Mouse (Mus musculus): ENCODE measurements around the gene Srsf10. TPM values are rescaled to one million over a fixed set of nuclear protein-coding genes. Genes with fewer than 3 reads are reported as not detected.

Srsf10 gene
- polyA plus RNA-seq, 1 experiment = 72.8 TPM

DNA sequence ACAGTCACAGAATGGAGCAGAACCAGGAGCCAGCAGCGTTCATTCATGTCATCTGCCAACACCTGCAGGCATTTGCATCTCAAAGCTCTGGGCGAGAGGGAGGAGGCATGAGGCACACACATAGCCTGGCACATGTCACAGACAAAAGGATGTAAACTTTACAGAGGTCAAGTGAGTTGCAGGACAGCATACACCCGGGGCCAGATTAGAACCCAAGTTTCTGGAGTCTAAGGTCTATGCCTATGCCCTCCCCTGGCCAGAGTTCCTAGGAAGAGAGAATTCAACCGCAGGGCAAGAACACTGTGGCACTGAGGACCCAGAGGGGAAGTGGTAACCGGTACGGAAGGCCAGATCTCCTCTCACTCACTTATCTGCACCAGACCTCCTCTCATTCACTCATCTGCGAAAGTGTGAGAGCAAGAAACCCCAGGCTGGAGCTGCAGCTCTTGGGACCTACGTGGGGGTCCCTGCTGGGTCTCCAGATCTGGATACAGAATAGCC is 39.6 kb downstream of the Srsf10 start, which contains the start of gene Cnr2:
Gene Cnr2, plus strand, starts transcription at position 324 of the 501 bp plus-strand sequence.
- H3K27ac ChIP-seq (ENCODE audit: control insufficient read depth, insufficient read depth, low read depth, low read length) = no peak within 1 kb of the TSS
- no peaks in the 10 kb centered on the region for H3K36me3 ChIP-seq (ENCODE audit: control insufficient read depth, insufficient read depth, low read length)
- no peak within 1 kb of the TSS for H3K4me3 ChIP-seq (ENCODE audit: control insufficient read depth, low read depth, low read length)
- peaks cover 4% of the 10 kb centered on the region for H3K4me1 ChIP-seq (ENCODE audit: control insufficient read depth, insufficient read depth, low read length)
- TF ChIP-seq POLR2A (IDR thresholded peaks at IDR 0.05; ENCODE audit: control insufficient read depth, low read depth, low read length) (no peak), CTCF (IDR thresholded peaks at IDR 0.05; ENCODE audit: control insufficient read depth, insufficient read depth, insufficient replicate concordance, low read depth, low read length) (no peak)
- no peaks in the 10 kb centered on the region for H3K27me3 ChIP-seq (ENCODE audit: control insufficient read depth, insufficient read depth, low read length)

DNA sequence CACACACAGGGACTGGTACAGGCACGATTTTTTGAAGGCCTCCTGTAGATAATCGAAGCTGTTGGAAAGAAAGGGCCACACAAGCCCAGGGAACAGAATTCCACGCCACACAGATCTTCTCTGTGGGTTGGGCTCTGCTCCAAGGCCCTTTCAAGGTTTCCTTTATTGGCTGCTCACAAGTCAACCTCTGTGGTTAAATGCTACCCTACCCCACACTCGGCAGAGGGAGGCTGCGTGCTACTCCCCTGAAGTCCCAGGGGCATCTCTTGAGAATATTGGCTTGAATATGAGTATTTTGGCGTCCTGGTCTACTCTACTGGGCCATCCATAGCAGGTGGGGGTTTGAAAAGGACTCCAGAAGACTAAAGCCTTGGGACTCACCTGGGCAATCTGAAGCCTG is 40.6 kb downstream of the Srsf10 start:
- no peaks in the 10 kb centered on the region for H3K27me3 ChIP-seq (ENCODE audit: control insufficient read depth, insufficient read depth, low read length)
- H3K36me3 ChIP-seq (ENCODE audit: control insufficient read depth, insufficient read depth, low read length) = no peaks in the 10 kb centered on the region
- peaks cover 4% of the 10 kb centered on the region for H3K4me1 ChIP-seq (ENCODE audit: control insufficient read depth, insufficient read depth, low read length)
- no peak overlapping the region for H3K27ac ChIP-seq (ENCODE audit: control insufficient read depth, insufficient read depth, low read depth, low read length)
- no peak overlapping the region for H3K4me3 ChIP-seq (ENCODE audit: control insufficient read depth, low read depth, low read length)
- TF ChIP-seq CTCF (IDR thresholded peaks at IDR 0.05; ENCODE audit: control insufficient read depth, insufficient read depth, insufficient replicate concordance, low read depth, low read length) (no peak), POLR2A (IDR thresholded peaks at IDR 0.05; ENCODE audit: control insufficient read depth, low read depth, low read length) (no peak)

DNA sequence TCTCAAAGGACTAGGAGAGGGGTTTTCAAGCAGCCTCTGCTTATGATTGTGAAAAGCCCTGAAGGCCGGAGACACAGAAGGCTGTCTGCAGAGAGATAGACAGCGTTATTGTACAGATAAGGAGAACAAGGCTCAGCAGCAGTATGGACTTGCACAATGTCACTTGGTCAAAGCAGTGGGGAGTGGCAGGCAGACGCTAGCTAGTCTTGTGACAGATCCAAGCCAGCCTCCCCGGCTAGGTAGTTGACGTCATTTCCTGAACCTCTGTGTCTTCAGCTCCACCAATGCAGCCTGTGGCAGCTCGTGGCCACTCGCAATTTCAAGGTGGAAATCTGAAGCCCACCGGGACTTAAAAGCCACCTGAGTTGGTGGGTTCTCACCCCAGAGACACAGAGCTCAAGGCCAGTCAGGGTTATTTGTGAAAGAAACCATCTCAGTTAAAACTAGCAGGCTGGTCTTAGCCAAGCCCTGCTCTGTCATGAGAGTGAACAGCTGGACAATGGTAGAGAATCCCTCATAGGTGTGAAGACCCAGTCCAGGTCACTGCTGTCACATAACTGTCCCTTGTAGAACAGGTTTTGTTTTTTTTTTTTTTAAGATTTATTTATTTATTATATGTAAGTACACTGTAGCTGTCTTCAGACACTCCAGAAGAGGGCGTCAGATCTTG is 43.0 kb downstream of the Srsf10 start:
- no peaks in the 10 kb centered on the region for H3K36me3 ChIP-seq (ENCODE audit: control insufficient read depth, insufficient read depth, low read length)
- H3K27ac ChIP-seq (ENCODE audit: control insufficient read depth, insufficient read depth, low read depth, low read length) = no peak overlapping the region
- TF ChIP-seq POLR2A (IDR thresholded peaks at IDR 0.05; ENCODE audit: control insufficient read depth, low read depth, low read length) (0 out of 2 replicates have a peak, but pooled peaks have one; percentile 12), CTCF (IDR thresholded peaks at IDR 0.05; ENCODE audit: control insufficient read depth, insufficient read depth, insufficient replicate concordance, low read depth, low read length) (no peak)
- peaks cover 4% of the 10 kb centered on the region for H3K4me1 ChIP-seq (ENCODE audit: control insufficient read depth, insufficient read depth, low read length)
- H3K27me3 ChIP-seq (ENCODE audit: control insufficient read depth, insufficient read depth, low read length) = no peaks in the 10 kb centered on the region
- H3K4me3 ChIP-seq (ENCODE audit: control insufficient read depth, low read depth, low read length) = no peak overlapping the region

DNA sequence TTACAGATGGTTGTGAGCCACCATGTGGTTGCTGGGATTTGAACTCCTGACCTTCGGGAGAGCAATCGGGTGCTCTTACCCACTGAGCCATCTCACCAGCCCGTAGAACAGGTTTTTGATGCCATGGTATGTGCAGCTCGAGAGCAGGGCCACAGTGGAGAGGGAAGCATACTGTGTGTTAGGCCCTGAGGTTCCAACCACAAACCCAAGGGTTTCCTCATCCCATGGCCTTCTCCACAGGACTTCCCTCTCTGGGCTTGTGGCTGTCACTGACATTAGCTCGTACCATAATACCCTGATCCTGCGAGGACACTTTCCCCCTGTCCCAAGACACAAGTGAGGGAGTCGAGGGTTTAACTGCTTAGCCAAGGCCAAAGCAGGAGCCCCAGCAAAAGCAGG is 43.5 kb downstream of the Srsf10 start:
- Histone ChIP-seq H3K27me3 (ENCODE audit: control insufficient read depth, insufficient read depth, low read length) (no peaks in the 10 kb centered on the region), H3K4me3 (ENCODE audit: control insufficient read depth, low read depth, low read length) (no peak overlapping the region), H3K27ac (ENCODE audit: control insufficient read depth, insufficient read depth, low read depth, low read length) (no peak overlapping the region), H3K4me1 (ENCODE audit: control insufficient read depth, insufficient read depth, low read length) (peaks cover 4% of the 10 kb centered on the region), H3K36me3 (ENCODE audit: control insufficient read depth, insufficient read depth, low read length) (no peaks in the 10 kb centered on the region)
- no peak for TF ChIP-seq CTCF (IDR thresholded peaks at IDR 0.05; ENCODE audit: control insufficient read depth, insufficient read depth, insufficient replicate concordance, low read depth, low read length)
- TF ChIP-seq POLR2A (IDR thresholded peaks at IDR 0.05; ENCODE audit: control insufficient read depth, low read depth, low read length) = no peak

DNA sequence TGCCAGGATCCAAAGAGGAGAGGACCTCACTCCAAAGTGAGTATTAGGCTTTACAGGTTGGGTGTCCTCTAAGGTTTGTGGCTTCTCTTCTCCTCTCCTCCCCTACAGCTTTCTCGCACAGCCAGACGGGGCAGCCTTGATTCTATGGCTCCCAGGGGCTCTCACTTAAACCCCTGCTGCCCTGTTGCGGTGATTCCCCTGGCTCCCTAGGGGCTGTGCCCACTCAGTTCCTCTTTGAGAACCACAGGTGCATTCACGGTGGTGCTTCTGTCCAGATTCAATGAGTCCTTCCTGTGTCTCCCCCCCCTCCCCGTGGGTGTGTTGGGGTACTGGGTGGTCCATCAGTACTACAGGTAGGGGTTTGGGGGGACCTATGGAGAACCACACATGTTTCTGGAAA is 44.5 kb downstream of the Srsf10 start:
- Histone ChIP-seq H3K27ac (ENCODE audit: control insufficient read depth, insufficient read depth, low read depth, low read length) (no peak overlapping the region), H3K36me3 (ENCODE audit: control insufficient read depth, insufficient read depth, low read length) (no peaks in the 10 kb centered on the region), H3K4me3 (ENCODE audit: control insufficient read depth, low read depth, low read length) (no peak overlapping the region), H3K4me1 (ENCODE audit: control insufficient read depth, insufficient read depth, low read length) (peaks cover 4% of the 10 kb centered on the region), H3K27me3 (ENCODE audit: control insufficient read depth, insufficient read depth, low read length) (no peaks in the 10 kb centered on the region)
- no peak for TF ChIP-seq POLR2A (IDR thresholded peaks at IDR 0.05; ENCODE audit: control insufficient read depth, low read depth, low read length)
- TF ChIP-seq CTCF (IDR thresholded peaks at IDR 0.05; ENCODE audit: control insufficient read depth, insufficient read depth, insufficient replicate concordance, low read depth, low read length) = no peak

DNA sequence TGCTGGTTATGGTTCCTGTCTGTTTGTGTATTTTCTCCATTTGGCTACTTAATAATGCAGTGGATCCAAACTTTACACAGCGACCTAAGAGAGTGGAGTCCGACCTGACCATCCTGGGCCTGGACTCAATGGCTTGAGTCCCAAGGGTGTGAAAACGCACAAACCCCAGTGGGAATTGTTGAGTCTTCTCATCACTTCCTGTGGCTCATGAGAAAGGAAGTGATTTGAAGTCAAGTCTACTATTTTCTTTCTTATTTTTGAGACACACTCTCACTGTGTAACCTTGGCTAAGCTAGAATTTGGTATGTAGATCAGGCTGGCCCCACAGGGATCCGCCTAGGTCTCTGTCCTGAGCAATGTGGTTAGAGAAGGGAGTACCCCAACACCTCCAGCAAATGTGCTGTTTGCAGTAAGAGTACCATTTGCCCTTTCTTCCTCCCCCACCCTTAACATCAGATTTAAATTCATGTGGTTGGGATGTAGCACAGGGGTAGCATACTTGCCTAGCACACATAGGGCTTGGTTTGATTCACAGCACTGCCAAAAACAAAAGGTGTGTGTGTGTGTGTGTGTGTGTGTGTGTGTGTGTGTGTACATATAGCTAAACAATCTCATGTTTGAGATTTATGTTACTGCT is 47.2 kb downstream of the Srsf10 start:
- no peaks in the 10 kb centered on the region for H3K36me3 ChIP-seq (ENCODE audit: control insufficient read depth, insufficient read depth, low read length)
- no peaks in the 10 kb centered on the region for H3K27me3 ChIP-seq (ENCODE audit: control insufficient read depth, insufficient read depth, low read length)
- no peak overlapping the region for H3K4me3 ChIP-seq (ENCODE audit: control insufficient read depth, low read depth, low read length)
- H3K4me1 ChIP-seq (ENCODE audit: control insufficient read depth, insufficient read depth, low read length) = peaks cover 2% of the 10 kb centered on the region
- no peak for TF ChIP-seq POLR2A (IDR thresholded peaks at IDR 0.05; ENCODE audit: control insufficient read depth, low read depth, low read length)
- TF ChIP-seq CTCF (IDR thresholded peaks at IDR 0.05; ENCODE audit: control insufficient read depth, insufficient read depth, insufficient replicate concordance, low read depth, low read length) = no peak
- no peak overlapping the region for H3K27ac ChIP-seq (ENCODE audit: control insufficient read depth, insufficient read depth, low read depth, low read length)

DNA sequence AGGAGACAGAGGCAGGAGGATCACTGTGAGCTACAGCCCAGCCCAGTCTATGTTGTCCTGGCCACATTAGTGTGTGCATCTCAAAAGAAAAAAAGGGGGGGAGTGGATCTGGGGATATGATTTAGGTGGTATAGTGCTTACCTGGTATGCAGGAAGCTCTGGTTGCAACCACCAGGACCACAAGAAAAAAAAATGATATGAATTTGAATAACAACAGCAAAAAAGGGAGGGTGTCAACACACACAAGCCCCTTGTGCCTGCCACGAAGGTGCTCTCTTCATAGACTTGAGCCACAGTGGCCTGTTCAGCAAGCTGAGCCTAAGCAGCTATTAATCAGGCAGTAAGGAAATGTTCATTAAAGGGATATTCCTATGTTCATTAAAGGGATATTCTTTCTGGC is 49.3 kb downstream of the Srsf10 start:
- no peak overlapping the region for H3K4me3 ChIP-seq (ENCODE audit: control insufficient read depth, low read depth, low read length)

More for the DNA sequence above, 49.3 kb downstream of the Srsf10 start:
- Histone ChIP-seq H3K27ac (ENCODE audit: control insufficient read depth, insufficient read depth, low read depth, low read length) (no peak overlapping the region), H3K36me3 (ENCODE audit: control insufficient read depth, insufficient read depth, low read length) (no peaks in the 10 kb centered on the region), H3K27me3 (ENCODE audit: control insufficient read depth, insufficient read depth, low read length) (no peaks in the 10 kb centered on the region), H3K4me1 (ENCODE audit: control insufficient read depth, insufficient read depth, low read length) (no peaks in the 10 kb centered on the region)
- TF ChIP-seq CTCF (IDR thresholded peaks at IDR 0.05; ENCODE audit: control insufficient read depth, insufficient read depth, insufficient replicate concordance, low read depth, low read length) (no peak), POLR2A (IDR thresholded peaks at IDR 0.05; ENCODE audit: control insufficient read depth, low read depth, low read length) (no peak)

All from testis, adult 2 months (tissue).